Mouse (Mus musculus) heart, postnatal 0 days (tissue): ENCODE data around the gene Atxn7. TPM values are rescaled to one million over a fixed set of nuclear protein-coding genes. Genes with fewer than 3 reads are reported as not detected.
"Not testable (repeated sequence)": the region's sequence is repeated elsewhere in the genome, so short reads cannot be mapped to it uniquely, and the experiment has no call there.

Experiments used
- ATAC-seq: fragments of 200-750 bp; cut with Nextera tagmentation; 2 replicates; pipeline ENCODE4 v1.8.0; 2017; ENCODE audit warnings: low read depth, moderate number of reproducible peaks, moderate library complexity; ENCODE audit not compliant: insufficient read depth
- DNase-seq: peaks from one replicate; pipeline ENCODE4 v3.0.0-alpha.2; 2016; ENCODE audit warnings: low spot score
- H3K27ac ChIP-seq: fragments of 300-500 bp; sonication (generic); 2 replicates; pipeline ENCODE4 v1.5.1; 2014; ENCODE audit warnings: low read depth, mild to moderate bottlenecking
- H3K27me3 ChIP-seq: fragments of 300-500 bp; sonication (generic); 2 replicates; pipeline ENCODE4 v1.6.1; 2014; ENCODE audit warnings: low read length, mixed read lengths; ENCODE audit not compliant: control insufficient read depth, insufficient read depth
- H3K36me3 ChIP-seq: fragments of 300-500 bp; sonication (generic); replicated peaks from 2 replicates; pipeline ENCODE4 v1.6.1; 2014; ENCODE audit warnings: low read length, mixed read lengths; ENCODE audit not compliant: control insufficient read depth, insufficient read depth
- H3K4me1 ChIP-seq: fragments of 300-500 bp; sonication (generic); 2 replicates; pipeline ENCODE4 v1.6.1; 2014; ENCODE audit warnings: antibody characterized with exemption; ENCODE audit not compliant: control insufficient read depth, insufficient read depth
- H3K4me2 ChIP-seq: fragments of 300-500 bp; sonication (generic); 2 replicates; pipeline ENCODE4 v1.6.1; 2014; ENCODE audit warnings: low read depth, mild to moderate bottlenecking, low read length, moderate library complexity
- H3K4me3 ChIP-seq: fragments of 300-500 bp; sonication (generic); 2 replicates; pipeline ENCODE4 v1.5.1; 2014; ENCODE audit warnings: low read depth, low read length
- H3K9ac ChIP-seq: fragments of 300-500 bp; sonication (generic); replicated peaks from 2 replicates; pipeline ENCODE4 v1.6.1; 2014; ENCODE audit warnings: low read depth, low read length, mixed read lengths
- H3K9me3 ChIP-seq: fragments of 300-500 bp; sonication (generic); replicated peaks from 2 replicates; pipeline ENCODE4 v1.6.1; 2016; ENCODE audit warnings: low read length; ENCODE audit not compliant: control insufficient read depth
- CTCF ChIP-seq: IDR thresholded peaks from 2 replicates; pipeline ENCODE4 v1.5.1; 2016; ENCODE audit warnings: antibody characterized with exemption, control low read depth, low read depth
- EP300 ChIP-seq: IDR thresholded peaks from 2 replicates; pipeline ENCODE4 v1.6.1; 2016; ENCODE audit warnings: antibody characterized with exemption, low read depth
- WGBS: fragments of 180-500 bp; shearing (Covaris S2); extraction: QIAGEN DNeasy Blood & Tissue Kit; methylation state at CpG from one replicate; pipeline ENCODE4 v1.1.7; 2014; 5-methylcytosine and 5-hydroxymethylcytosine counted together
- polyA plus RNA-seq: library from polyadenylated mRNA; unstranded; fragments of >200 nt; fragmentation: Nextera tagmentation; extraction: Ambion mirVana; gene quantifications from 2 replicates; pipeline ENCODE4 v1.2.1, GENCODE M21; 2015
- total RNA-seq: library from RNA; depleted of rRNA; stranded (reverse); fragments of >200 nt; gene quantifications from 2 replicates; pipeline ENCODE4 v1.2.3, GENCODE M21; 2014; ENCODE audit warnings: low replicate concordance

Atxn7 gene
- total and polyA plus RNA-seq, 2 experiments from 2014 or later = 2.1 to 12.4 TPM

DNA sequence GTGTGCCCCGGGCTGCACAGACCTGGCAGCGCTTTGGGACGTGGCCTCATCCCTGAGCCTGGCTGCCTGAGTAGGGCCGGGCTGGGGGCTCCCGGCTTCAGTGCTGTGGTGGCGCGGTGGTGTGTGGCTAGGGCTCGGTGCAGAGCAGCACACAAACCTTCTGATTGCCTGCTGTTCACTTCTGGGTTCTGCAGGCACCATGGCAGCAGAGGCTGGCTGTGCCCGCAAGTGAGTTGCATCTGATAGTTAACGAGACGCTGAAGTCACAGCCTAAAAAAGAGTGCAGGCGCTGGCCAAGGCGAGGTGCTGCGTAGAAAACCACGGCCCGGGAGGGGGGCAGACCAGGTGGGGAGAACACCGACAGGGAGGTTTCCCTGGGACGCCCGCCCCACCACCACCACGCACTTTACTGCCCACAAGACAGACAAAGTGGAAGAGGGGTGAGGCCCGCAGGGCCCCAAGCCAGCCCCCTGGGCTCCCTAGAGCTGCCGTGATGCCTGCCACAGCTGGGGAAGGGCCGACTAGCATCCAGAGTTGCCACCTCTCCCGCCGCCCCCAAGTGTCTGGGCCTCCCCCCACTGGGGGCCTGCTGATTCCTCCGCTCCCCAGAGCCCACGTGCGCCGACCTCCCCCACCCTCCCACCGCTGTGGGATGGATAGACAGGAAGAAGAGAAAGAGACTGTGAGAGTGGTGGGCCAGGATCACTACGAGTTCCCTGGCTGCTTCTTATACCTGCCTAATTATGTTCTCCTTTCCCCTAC is 27.8 kb upstream of the Atxn7 start:
- H3K36me3 ChIP-seq = no peaks in the 10 kb centered on the region
- peak overlapping the region; percentile 51 for H3K9ac ChIP-seq
- WGBS = 20% methylated on average over 27 of the region's 31 CpGs
- peaks cover 6% of the 10 kb centered on the region; the same call in 1 of the 2 replicates for H3K9me3 ChIP-seq
- no peak overlapping the region for H3K27ac ChIP-seq
- H3K4me1 ChIP-seq = no peaks in the 10 kb centered on the region
- ATAC-seq = peak; percentile 55
- H3K4me2 ChIP-seq = peak overlapping the region; percentile 90
- DNase-seq = no peak
- peak overlapping the region; percentile 55 for H3K4me3 ChIP-seq
- TF ChIP-seq EP300 (no peak), CTCF (no peak)
- no peaks in the 10 kb centered on the region for H3K27me3 ChIP-seq

- 0 out of 2 replicates have a peak, but pooled peaks have one; percentile 51 for ATAC-seq
These were observed 27.2 kb upstream of the Atxn7 start for GRCm38 (mm10) chr14:13934052-13934371.

GRCm38 (mm10) chr14:13944686-13945085 is 16.6 kb upstream of the Atxn7 start:
- Histone ChIP-seq H3K9me3 (0 out of 2 replicates have a peak, but pooled peaks cover 4% of the 10 kb centered on the region), H3K4me3 (no peak overlapping the region), H3K9ac (no peak overlapping the region), H3K27me3 (no peaks in the 10 kb centered on the region), H3K4me2 (no peak overlapping the region), H3K27ac (no peak overlapping the region), H3K4me1 (no peaks in the 10 kb centered on the region), H3K36me3 (peaks cover 29% of the 10 kb centered on the region)
- TF ChIP-seq EP300 (no peak), CTCF (no peak)
- 89% methylated on average over 4 of the region's 4 CpGs for WGBS
- ATAC-seq = no peak
- DNase-seq = no peak

More at GRCm38 (mm10) chr14:13934052-13934371, 27.2 kb upstream of the Atxn7 start:
- peak overlapping the region; percentile 55 for H3K4me3 ChIP-seq
- TF ChIP-seq EP300 (no peak), CTCF (no peak)
- H3K4me1 ChIP-seq = no peaks in the 10 kb centered on the region
- WGBS = 33% methylated on average over 5 of the region's 5 CpGs
- no peak for DNase-seq
- peaks cover 6% of the 10 kb centered on the region; the same call in 1 of the 2 replicates for H3K9me3 ChIP-seq
- H3K4me2 ChIP-seq = peak overlapping the region; percentile 90
- H3K27ac ChIP-seq = no peak overlapping the region
- no peaks in the 10 kb centered on the region for H3K36me3 ChIP-seq
- peak overlapping the region; percentile 51; the same call in 1 of the 2 replicates for H3K9ac ChIP-seq
- H3K27me3 ChIP-seq = no peaks in the 10 kb centered on the region

DNA sequence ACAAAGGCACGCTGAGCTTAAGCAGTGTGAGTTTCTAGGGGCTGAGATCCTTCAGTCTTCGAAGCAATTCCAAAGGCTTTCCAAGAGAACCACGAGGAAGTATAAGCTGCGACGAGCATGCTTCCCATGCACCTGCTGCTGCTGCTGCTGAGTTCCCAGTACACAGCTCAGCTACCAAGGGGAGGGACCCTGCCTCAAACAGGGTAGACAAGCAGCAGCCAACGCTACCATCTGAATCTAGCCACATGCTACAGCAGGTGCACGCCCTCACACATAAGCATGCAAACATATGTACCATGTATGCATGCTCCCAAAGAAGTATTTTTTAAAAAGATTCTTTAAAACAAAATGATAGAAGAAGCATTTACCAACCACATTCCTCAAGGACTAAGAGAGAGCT is 12.9 kb upstream of the Atxn7 start:
- H3K4me3 ChIP-seq = no peak overlapping the region
- TF ChIP-seq EP300 (no peak), CTCF (no peak)
- WGBS = 91% methylated on average over 7 of the region's 7 CpGs
- ATAC-seq (no peak), DNase-seq (no peak)
- no peak overlapping the region for H3K9ac ChIP-seq
- no peak overlapping the region for H3K27ac ChIP-seq
- H3K27me3 ChIP-seq = no peaks in the 10 kb centered on the region
- 0 out of 2 replicates have a peak, but pooled peaks cover 4% of the 10 kb centered on the region for H3K9me3 ChIP-seq
- H3K4me1 ChIP-seq = peaks cover 3% of the 10 kb centered on the region; the same call in 1 of the 2 replicates
- H3K4me2 ChIP-seq = no peak overlapping the region
- peaks cover 52% of the 10 kb centered on the region for H3K36me3 ChIP-seq

- H3K36me3 ChIP-seq = peaks cover 56% of the 10 kb centered on the region
- no peak overlapping the region for H3K27ac ChIP-seq
- no peaks in the 10 kb centered on the region for H3K27me3 ChIP-seq
- H3K4me2 ChIP-seq = no peak overlapping the region
- DNase-seq (no peak), ATAC-seq (no peak)
- no peak overlapping the region for H3K4me3 ChIP-seq
- H3K9me3 ChIP-seq = no peaks in the 10 kb centered on the region
- H3K9ac ChIP-seq = no peak overlapping the region
- no peak for TF ChIP-seq EP300
- TF ChIP-seq CTCF = peak; percentile 52
- H3K4me1 ChIP-seq = peaks cover 5% of the 10 kb centered on the region; the same call in 1 of the 2 replicates
These were observed 10.8 kb upstream of the Atxn7 start for GRCm38 (mm10) chr14:13950401-13950800.

DNA sequence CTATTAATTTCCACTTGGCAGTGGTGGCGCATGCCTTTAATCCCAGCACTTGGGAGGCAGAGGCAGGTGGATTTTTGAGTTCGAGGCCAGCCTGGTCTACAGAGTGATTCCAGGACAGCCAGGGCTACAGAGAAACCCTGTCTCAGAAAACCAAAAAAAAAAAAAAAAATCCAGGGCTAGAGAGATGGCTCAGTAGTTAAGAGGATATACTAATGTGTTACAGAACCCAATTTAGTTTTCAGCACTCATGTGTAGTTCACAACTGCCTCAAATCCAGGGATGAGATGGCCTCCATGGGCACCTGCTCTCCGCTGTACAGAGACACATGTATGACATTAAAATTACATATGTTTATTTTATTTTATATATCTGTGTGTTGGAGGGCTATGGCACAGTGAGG is 9.1 kb upstream of the Atxn7 start:
- H3K36me3 ChIP-seq = peaks cover 51% of the 10 kb centered on the region
- not testable (repeated sequence) for ATAC-seq, DNase-seq, H3K4me2 ChIP-seq, H3K9ac ChIP-seq, H3K4me3 ChIP-seq, H3K4me1 ChIP-seq, H3K27ac ChIP-seq, H3K9me3 ChIP-seq, H3K27me3 ChIP-seq
- WGBS = 95% methylated on average over 3 of the region's 3 CpGs
